Mouse (Mus musculus) lung, adult 2 months (tissue): ENCODE data around the gene Gtf2ird2.

Experiments
- CTCF ChIP-seq: fragments of 200-500 bp; IDR thresholded peaks from 2 replicates; pipeline ENCODE4 v1.5.1; 2011; ENCODE audit warnings: mild to moderate bottlenecking, low read length, control low read depth; ENCODE audit not compliant: insufficient read depth
- POLR2A ChIP-seq: fragments of 200-500 bp; IDR thresholded peaks from 2 replicates; pipeline ENCODE4 v1.6.1; 2011; ENCODE audit warnings: low read depth, mild to moderate bottlenecking, control low read depth, low read length, borderline replicate concordance; ENCODE audit errors: extremely low read depth

DNA sequence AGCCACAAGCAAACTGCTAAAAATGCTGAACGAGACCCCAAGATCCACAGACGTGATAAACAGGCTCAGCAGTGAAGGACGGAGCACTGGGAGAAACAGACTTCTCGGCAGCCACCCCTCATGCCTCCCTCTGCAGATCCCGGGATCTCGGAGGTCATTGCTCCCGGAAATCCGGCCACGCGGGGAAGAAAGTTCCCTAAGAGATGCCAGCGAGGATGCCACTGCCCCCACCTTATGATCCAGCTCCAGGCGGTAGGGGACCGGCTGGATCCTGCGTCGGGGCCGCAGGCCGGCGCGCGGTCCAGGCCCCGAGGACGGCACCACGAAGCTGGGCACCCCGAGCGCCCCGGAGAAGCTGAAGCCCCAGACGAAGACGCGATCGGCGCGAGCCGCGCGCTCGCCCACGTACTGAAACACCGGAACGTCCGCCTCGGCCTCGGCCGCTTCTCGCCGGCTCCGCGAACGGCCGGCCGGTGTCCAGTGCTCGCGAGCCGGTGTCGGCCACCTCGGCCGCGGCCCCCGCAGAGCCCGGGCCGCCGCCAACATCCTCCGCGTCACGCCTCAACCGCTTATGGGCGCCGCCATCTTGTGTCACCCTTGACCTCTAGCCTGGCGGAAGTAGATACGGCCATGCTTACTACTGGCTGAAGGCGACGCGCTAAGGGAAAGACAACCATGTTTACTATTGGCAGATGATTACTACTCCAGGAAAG is 7.5 kb upstream of the Gtf2ird2 start, which contains the start of gene Rcc1l:
- peak; percentile 41; the same call in 1 of the 2 replicates for TF ChIP-seq POLR2A
- TF ChIP-seq CTCF: no peak
